Mouse (Mus musculus) megakaryocyte-erythroid progenitor cell, adult 5-6 weeks (primary cell): ENCODE data around the gene Prph2. TPM values are rescaled to one million over a fixed set of nuclear protein-coding genes. Genes with fewer than 3 reads are reported as not detected.

ENCODE experiments used
- ATAC-seq: replicated peaks from 2 replicates; pipeline ENCODE4 v1.8.0; 2016; ENCODE audit warnings: mild to moderate bottlenecking, inconsistent platforms; ENCODE audit not compliant: severe bottlenecking, poor library complexity, low FRiP score, low TSS enrichment
- total RNA-seq, 2 experiments: library from RNA; stranded (forward) in 1 of 2; stranded (reverse) in 1 of 2; fragments of 200-1000, 215-1000 nt in 1 of 2; fragments of >200 nt in 1 of 2; fragmentation: Nextera tagmentation in 1 of 2; gene quantifications; 2 replicates each; pipeline ENCODE4 v1.2.3; 2014 to 2017

The Prph2 gene
- total RNA-seq, 2 experiments from 2014 or later: not detected

- ATAC-seq: no peak
Measured at GRCm38 (mm10) chr17:46946276-46946675, 36.0 kb downstream of the Prph2 start.

- no peak for ATAC-seq
Measured at GRCm38 (mm10) chr17:46958045-46958444, 47.8 kb downstream of the Prph2 start.

- ATAC-seq: no peak
Measured at GRCm38 (mm10) chr17:46960216-46960615, 50.0 kb downstream of the Prph2 start.

- no peak for ATAC-seq
Measured at GRCm38 (mm10) chr17:46962153-46962552, 51.9 kb downstream of the Prph2 start.

GRCm38 (mm10) chr17:46963186-46963585, 52.9 kb downstream of the Prph2 start:
- ATAC-seq: 0 out of 2 replicates have a peak, but pooled peaks have one; percentile 16

DNA sequence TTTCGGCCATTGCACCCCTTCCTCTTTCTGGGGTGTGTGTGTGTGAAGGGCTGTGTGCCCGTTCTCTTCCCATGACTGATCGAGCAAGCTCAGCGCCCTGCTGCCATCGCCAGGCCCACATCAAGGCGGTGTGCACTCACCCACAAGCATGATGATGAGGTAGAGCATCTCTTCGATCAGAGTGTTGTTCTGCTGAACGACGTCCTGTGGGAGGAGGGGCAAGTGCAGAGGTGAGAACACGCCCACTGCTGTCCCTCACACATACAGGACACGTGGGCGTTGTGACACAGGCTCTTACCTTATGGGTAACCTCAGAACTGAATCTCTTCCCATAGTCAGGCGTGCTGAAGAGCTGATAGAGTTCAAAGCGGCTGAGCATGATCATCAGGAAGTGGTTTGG, 56.6 kb downstream of the Prph2 start:
- no peak for ATAC-seq

- no peak for ATAC-seq
Measured at GRCm38 (mm10) chr17:46972603-46973002, 62.3 kb downstream of the Prph2 start.

Other genes starting within 250 kb of the Prph2 start
- 16.1 and 23.4 TPM in 2 replicates for gene Rrp36, start 236.1 kb upstream of the Prph2 start, total RNA-seq (2014; fragmentation: Nextera tagmentation)
- gene Rrp36, start 236.1 kb upstream of the Prph2 start, total RNA-seq (2017): 60.4 and 64.8 TPM in 2 replicates
- gene Mea1, start 231.7 kb upstream of the Prph2 start, total RNA-seq (2014; fragmentation: Nextera tagmentation): 74.7 and 75.2 TPM in 2 replicates
- 71.6 and 85.7 TPM in 2 replicates for gene Mea1, start 231.7 kb upstream of the Prph2 start, total RNA-seq (2017)
- 102 and 104 TPM in 2 replicates for gene Klhdc3, start 229.5 kb upstream of the Prph2 start, total RNA-seq (2014; fragmentation: Nextera tagmentation)
- gene Klhdc3, start 229.5 kb upstream of the Prph2 start, total RNA-seq (2017): 28.6 and 33.4 TPM in 2 replicates
- 41.3 and 52.0 TPM in 2 replicates for gene Ppp2r5d, start 205.3 kb upstream of the Prph2 start, total RNA-seq (2014; fragmentation: Nextera tagmentation)
- gene Ppp2r5d, start 205.3 kb upstream of the Prph2 start, total RNA-seq (2017): 35.9 and 57.2 TPM in 2 replicates
- gene Pex6, start 199.0 kb upstream of the Prph2 start, total RNA-seq (2014; fragmentation: Nextera tagmentation): 19.0 and 22.6 TPM in 2 replicates
- 7.5 and 11.7 TPM in 2 replicates for gene Pex6, start 199.0 kb upstream of the Prph2 start, total RNA-seq (2017)
- gene Gnmt, start 181.3 kb upstream of the Prph2 start, total RNA-seq (2014; fragmentation: Nextera tagmentation): 6.5 TPM in 1 of 2 replicates, not detected in the other
- gene Gnmt, start 181.3 kb upstream of the Prph2 start, total RNA-seq (2017): not detected in 2 replicates
- 23.4 and 39.6 TPM in 2 replicates for gene Cnpy3, start 158.2 kb upstream of the Prph2 start, total RNA-seq (2014; fragmentation: Nextera tagmentation)
- 28.6 and 45.3 TPM in 2 replicates for gene Cnpy3, start 158.2 kb upstream of the Prph2 start, total RNA-seq (2017)
- not detected in 2 replicates for gene Ptcra, start 146.7 kb upstream of the Prph2 start, total RNA-seq (2014; fragmentation: Nextera tagmentation)
- not detected in 2 replicates for gene Ptcra, start 146.7 kb upstream of the Prph2 start, total RNA-seq (2017)
- 31.1 and 31.3 TPM in 2 replicates for gene 2310039H08Rik, start 137.8 kb upstream of the Prph2 start, total RNA-seq (2014; fragmentation: Nextera tagmentation)
- gene 2310039H08Rik, start 137.8 kb upstream of the Prph2 start, total RNA-seq (2017): 11.9 TPM in 2 replicates
- gene Rpl7l1, start 127.8 kb upstream of the Prph2 start, total RNA-seq (2014; fragmentation: Nextera tagmentation): 90.3 and 93.8 TPM in 2 replicates
- 201 and 239 TPM in 2 replicates for gene Rpl7l1, start 127.8 kb upstream of the Prph2 start, total RNA-seq (2017)
- 24.6 and 28.7 TPM in 2 replicates for gene Bicral, start 52.0 kb upstream of the Prph2 start, total RNA-seq (2014; fragmentation: Nextera tagmentation)
- gene Bicral, start 52.0 kb upstream of the Prph2 start, total RNA-seq (2017): 10.4 and 16.5 TPM in 2 replicates
- 19.3 and 20.4 TPM in 2 replicates for gene Tbcc, start 19.8 kb upstream of the Prph2 start, total RNA-seq (2014; fragmentation: Nextera tagmentation)
- 10.9 and 13.3 TPM in 2 replicates for gene Tbcc, start 19.8 kb upstream of the Prph2 start, total RNA-seq (2017)
- 40.0 and 61.7 TPM in 2 replicates for gene Ubr2, start 100.1 kb downstream of the Prph2 start, total RNA-seq (2014; fragmentation: Nextera tagmentation)
- 33.7 and 35.2 TPM in 2 replicates for gene Ubr2, start 100.1 kb downstream of the Prph2 start, total RNA-seq (2017)